Mouse (Mus musculus) left cerebral cortex, postnatal 10 days (tissue): ENCODE data around the gene Ghr. TPM values are rescaled to one million over a fixed set of nuclear protein-coding genes. Genes with fewer than 3 reads are reported as not detected.
A peak's percentile ranks its signal among the peaks of the same experiment; 100 is the strongest.

ENCODE experiments used
- DNase-seq, 2 experiments: peaks; one replicate each; pipeline ENCODE4 v3.0.0; 2021 to 2022; ENCODE audit warnings: low spot score in 2 of 2, mixed read lengths in 1 of 2; ENCODE audit errors: extremely low spot score in 1 of 2
- intact Hi-C: fragments of 180-260 bp; cut with DNase I; formaldehyde crosslinking; loops from one replicate; pipeline ENCODE4 v1.15.1; 2025
- total RNA-seq, 2 experiments: library from RNA; stranded (reverse); gene quantifications; 2 replicates each; pipeline ENCODE4 v1.2.3; 2021

Ghr gene
- total RNA-seq, 2 experiments from 2014 or later, result 11.4 to 12.0 TPM

DNA sequence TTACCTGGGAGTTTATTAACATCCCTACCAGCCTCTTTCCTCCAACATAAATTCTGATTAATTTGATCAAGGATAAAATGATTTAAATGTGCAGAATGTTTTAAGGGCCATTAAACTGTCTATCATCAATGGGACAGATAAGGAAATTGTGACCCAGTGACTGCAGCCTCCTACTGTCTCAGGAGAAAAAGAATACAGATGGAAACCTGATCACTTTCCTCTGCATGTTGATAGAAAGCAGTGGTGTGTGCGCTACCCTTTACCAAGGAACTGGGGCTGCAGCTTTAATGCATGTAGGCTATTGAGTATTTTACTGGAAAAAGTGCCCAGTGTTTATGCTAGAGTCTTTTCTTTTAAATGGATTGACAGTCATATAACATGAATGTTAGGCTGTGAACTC lies 19.8 kb downstream of the Ghr start:
- DNase-seq, result no peak
- intact Hi-C loops, result no loop called here

DNA sequence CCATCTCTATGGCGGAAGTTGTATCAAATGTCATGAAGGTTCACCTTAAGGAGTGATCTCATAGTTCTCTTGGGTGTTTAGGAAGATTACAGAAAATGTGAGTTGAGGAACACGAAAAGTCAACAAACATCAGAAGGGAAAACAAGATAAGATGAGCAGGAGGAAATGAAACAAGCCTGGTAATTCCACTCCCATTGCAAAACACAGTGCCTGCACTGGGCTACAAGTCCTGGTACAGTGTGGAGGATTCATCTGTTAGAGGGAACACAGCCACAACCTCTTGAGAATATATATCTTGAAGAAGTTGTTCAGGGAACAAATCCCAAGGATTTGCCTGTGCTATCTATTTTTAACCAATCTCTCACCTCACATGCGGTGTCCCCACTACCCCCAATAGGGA lies 24.8 kb downstream of the Ghr start:
- intact Hi-C loops, result no loop called here
- DNase-seq, result no peak

DNA sequence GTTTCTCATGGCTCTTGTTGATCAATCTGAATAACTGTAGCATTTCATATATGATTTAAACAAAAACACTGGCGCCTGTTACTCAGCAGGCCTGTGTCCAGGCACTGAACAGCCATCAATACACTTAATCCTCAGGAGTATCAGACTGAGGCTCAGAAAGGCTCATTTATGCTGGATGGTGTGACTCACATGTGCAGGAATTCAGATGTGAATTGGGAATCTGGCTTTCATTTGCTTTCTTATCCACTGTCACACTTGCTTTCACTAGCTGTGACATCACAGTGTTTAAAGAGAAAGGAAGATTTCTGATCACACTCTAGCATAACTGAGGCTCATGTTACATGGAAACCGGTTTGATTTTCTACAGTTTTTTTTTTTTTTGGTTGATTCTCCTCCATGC lies 39.0 kb downstream of the Ghr start:
- intact Hi-C loops, result no loop called here
- DNase-seq, result no peak

DNA sequence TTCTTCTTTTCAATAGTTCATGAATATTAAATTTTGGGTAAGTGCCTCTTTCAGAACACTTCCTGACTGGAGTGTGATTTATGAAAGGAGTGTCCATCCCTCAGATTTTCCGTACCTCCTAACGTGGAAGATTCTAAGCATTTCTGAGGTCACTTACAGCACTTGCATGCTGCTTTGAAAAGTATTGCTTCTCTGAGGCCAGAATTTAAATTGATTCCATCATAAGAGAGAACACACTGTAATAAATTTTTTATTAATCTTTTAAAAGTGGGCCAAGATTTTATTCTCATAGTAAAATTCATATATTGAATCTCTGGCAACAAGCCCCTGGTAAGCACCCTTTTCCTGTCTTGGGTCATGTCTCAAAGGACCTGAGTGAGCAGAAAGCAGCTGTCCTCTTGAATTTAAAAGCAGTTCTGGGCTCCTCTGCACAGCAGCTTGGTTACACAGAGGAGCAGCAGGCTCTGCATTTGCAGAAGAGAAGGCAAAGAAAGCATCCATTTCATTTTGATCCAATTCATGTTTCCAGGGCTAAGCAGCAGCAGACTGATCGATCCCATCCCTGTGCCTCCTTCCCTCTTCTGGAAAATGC lies 46.9 kb downstream of the Ghr start:
- intact Hi-C loops, result no loop called here
- no peak for DNase-seq

DNA sequence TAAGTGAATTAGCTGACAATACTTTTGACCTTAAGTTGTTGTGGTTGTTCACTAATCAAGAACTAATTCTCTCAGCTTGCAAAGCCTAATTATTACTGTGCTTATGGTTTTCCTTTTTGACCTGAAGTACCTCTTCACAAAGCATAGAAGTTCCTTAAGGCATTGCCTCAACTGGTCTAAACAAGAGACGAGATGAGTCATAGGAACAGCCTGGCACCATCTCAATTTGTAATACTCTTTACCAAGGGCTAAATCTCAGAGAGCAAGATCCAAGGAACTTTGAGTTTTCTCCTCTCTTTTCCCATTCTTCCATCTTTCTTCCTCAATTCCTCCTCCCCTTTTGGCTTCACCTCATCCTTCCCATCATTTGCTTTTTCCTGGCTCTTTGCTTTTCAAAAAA lies 69.3 kb downstream of the Ghr start:
- intact Hi-C loops, result no loop called here
- DNase-seq, result no peak

DNA sequence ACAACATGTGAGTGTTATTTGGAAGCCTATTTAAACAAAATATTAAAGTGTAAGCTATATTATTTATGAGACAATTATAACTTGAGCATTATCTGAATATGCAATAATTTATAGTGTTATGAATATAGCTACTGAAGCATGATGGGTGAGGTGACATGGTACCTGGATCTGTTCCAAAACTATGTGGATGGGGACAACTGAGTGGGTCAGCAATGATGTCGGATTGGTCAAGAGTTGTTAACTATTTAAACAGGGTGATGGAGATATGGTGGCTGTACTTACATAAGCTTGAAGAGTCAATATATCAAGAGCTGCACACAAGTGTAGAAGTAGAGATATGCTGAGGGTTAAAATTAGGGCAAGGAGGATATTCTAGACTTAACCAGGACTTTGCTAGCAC lies 70.9 kb downstream of the Ghr start:
- no peak for DNase-seq
- intact Hi-C loops, result no loop called here

DNA sequence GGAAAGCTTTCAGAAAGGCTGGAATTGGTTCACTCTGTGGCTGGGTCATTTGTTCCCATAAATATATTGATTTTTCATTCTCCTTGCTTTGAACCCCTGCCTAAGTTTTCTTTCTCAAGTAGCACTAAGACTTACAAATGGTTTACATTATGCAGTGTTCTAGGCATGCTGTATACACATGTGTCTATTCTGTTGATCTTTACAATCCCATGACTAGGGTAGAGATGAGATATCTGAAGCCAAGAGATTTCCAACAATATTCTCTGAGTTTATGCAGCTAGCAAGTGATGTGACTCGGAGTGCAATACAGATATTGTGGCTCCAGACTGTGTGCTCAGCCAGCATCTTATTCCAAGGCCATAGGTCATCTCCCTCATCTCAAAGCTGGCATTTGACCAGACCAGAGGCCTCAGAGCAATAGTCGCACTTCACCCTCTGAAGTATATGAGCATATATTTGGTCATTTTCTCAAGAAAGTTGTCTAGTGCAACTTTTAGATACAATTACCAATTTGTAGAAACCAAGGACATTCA lies 71.6 kb downstream of the Ghr start:
- intact Hi-C loops, result no loop called here
- no peak for DNase-seq

DNA sequence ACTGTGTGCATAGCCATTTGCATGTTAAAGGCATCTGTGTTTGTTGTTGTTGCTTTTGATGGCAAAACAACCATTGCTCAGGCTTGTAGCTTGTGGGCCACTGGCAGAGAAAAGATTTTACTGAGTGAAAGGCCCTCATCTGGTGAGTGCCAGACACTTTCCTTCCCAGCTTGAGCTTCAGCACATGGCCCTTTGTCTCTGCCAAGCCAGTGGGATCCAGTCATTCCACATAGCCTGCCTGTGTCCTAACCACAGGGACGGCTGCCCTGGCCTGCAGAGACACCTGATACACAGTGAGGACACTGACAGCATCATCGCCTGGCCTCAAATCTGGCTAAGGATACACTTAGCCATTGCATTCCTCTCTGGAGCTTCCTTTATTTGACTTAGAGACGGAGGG lies 74.2 kb downstream of the Ghr start:
- intact Hi-C loops, result no loop called here
- DNase-seq, result peak; percentile 6 to 18

DNA sequence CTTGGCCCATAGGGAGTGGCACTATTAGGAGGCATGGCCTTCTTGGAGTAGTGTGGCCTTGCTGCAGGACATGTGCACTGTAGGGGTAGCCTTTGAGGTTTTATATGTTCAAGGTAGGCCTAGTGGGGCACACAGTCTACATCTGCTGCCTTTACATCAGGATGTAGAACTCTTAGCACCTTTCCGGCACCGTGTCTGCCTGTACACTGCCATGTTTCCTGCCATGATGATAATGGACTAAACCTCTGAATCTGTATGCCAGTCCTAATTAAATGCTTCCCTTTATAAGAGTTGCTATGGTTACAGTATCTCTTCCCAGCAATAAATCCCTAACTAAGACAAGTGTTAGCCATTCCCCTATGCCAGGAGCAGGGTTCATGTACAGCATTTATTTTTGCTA lies 76.0 kb downstream of the Ghr start:
- intact Hi-C loops, result no loop called here
- DNase-seq, result no peak

DNA sequence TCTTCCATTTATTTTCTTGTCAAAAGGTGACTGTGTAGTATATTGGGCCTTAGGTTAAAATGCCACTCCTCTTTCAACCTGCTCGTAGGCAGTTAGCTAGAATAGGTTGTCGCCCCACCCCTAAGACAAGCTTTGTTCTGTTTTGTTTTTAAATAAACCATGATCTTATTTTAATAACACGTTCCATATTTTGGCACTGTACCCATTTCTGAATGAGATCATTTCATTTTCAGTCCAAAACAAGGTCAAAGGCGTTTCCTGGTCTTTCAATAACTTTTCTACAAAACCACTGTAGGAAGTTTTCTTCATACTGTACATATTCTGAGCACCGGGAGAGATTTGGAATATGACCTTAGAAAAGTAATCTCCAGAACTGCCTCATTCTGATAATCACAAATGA lies 78.6 kb downstream of the Ghr start:
- DNase-seq, result no peak

DNA sequence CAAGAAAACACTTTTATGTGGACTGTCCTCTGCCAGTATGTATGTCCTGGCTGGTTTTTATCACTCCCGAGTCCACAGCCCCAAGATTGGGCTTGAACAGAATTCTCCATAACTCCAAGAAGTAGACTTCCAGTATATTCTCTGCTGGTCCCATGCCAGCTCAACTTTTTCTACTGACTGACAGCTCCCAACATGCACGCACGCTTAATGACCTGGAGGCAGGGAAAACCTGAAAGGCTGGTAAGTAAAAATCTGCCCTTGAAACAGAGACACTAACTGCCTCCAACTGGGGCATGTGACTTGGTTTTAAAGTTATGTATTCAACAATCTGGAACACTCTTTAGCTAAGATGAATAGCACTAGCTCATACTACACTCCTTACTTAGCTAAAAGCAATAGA lies 81.6 kb downstream of the Ghr start:
- no peak for DNase-seq
- intact Hi-C loops, result no loop called here

More for the DNA sequence above, 78.6 kb downstream of the Ghr start:
- intact Hi-C loops, result no loop called here

DNA sequence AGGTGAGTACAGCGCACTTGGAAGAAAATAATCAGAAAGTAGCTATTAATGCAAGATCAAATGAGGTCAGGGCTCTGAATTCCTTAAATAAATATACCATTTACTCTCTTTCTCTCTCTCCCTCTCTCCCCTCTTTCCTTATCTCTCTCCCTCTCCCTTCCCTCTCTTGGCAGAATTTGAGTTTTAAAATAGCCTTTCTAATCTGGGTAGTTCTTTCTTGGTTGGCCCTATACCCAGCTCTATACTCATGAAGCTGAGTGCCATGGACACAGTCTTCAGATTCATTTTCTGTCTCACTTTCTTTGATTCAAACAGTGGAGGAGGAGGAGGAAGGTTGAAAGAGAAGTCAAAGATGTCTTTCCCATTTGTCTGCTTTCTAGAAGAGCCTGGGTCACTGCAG lies 84.3 kb downstream of the Ghr start:
- DNase-seq, result no peak
- intact Hi-C loops, result no loop called here

DNA sequence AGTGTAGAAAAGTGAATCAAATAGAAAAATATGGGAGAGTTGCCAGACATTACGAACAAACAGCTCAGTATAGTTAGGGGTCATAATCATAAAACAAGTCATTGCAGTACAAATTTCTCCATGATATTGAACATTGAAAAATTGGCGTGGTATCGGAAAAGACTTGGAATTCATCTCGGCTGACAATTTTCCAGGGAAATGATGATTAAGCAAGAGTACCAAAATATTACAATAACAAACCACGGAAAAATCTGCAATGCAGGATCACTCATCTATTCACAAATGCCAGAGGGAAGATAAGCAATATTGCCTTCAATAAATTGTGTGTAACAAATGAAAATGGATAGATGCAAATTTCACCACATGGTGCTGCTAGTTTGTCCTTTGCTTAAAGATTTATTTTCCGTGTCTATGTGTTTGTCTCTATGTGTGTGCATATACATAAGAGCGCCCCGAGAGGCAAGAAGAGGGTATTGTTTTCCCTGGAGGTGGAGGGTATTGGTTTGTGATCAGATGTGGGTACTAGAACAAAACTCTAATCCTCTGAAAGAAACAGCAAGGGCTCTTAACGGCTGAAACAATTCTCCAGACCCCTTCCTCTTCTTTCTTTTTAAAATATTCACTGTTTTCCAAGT lies 85.2 kb downstream of the Ghr start:
- intact Hi-C loops, result no loop called here
- no peak for DNase-seq

DNA sequence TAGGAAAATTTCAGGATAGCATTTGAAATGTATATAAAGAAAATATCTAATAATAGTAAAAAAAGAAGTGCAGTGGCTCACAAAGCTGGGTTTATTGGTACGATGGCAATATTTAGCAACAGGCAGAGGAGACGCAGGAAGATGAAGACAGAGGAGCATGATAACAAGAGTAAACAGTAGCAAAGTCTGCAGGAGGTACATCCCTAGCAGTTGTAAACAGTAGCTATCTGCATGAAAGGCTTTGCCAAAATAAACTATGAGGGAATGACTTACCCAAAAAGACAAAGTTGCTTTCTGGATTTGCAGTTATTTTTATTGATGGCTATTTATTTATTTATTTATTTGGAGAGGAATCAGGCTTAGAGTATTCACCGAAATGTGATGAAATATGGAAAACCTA lies 92.4 kb downstream of the Ghr start:
- intact Hi-C loops, result no loop called here
- DNase-seq, result no peak

DNA sequence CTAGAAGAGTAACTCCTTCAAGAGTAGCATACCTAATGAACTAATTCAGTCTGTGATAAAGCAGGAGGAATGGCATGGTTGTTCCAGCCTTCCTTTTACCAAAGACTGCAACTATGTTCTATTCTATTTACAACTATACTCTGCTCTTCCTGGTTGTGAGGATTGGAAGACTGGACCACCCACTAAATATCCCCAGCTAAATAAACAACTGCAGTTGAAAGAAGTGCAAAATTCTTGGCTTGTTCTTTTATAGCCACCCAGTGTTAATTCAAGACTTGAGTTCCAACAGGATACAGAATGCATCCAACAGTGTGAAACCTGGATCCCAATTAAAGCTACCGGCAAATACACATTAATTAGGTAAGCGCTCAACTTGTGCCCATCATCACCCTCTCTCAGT lies 93.3 kb downstream of the Ghr start:
- intact Hi-C loops, result no loop called here
- DNase-seq, result no peak

DNA sequence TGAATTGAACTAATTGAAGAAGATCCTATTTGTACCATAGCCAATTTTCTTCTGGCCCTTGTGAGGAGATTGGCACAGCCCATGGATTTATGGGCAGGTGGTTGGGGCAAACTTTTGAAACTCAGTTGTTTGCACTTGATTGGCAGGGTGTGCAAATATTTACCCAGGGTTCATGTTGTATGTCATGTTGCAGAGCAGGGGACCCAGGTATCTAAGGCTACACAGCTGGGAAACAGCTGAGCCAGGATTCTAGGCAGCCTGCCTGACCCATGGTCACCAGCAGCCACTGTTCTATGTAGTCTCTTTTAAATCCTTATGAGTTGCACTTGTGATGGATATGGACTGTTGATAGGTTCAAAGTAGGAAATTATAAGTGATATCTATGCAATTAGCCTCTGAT lies 94.1 kb downstream of the Ghr start:
- intact Hi-C loops, result no loop called here
- no peak for DNase-seq

DNA sequence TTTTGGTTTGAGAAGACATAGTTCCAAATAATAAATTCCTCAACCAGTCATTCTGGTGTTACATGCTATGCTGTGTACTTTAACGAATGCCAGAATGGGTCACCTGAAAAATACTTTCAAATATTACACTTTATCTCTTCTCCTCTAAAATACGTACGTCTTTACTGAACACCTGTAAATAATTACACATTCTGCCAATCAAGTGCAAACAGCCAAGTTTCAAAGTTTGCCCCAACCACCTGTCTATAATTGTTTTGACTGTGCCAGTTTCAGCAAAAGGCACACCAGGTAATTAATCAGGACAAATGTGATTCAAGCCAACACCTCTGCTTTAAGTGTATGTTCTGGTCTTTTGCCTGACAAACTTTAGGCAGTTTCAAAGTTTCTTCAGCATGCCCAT lies 94.7 kb downstream of the Ghr start:
- intact Hi-C loops, result no loop called here
- DNase-seq, result no peak

DNA sequence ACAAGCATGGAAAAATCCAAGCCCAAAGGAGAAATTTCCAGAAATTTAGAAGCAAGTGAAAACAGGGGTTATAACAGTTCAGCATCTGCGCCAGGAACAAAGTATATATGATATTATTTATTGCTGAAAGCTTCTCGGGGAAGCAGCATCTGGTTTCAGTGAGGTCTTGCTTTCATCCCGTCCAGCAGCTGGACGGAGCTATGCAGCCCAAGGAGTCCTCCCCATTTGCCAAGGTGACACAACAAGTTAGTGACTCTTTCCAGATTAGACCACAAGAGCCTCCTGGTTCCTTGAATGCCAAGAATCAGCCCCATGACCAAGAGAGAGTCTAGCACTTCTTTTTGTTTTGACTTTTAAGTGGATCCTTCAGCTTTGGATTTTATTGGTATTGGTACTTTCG lies 96.6 kb downstream of the Ghr start:
- intact Hi-C loops, result no loop called here
- no peak for DNase-seq

DNA sequence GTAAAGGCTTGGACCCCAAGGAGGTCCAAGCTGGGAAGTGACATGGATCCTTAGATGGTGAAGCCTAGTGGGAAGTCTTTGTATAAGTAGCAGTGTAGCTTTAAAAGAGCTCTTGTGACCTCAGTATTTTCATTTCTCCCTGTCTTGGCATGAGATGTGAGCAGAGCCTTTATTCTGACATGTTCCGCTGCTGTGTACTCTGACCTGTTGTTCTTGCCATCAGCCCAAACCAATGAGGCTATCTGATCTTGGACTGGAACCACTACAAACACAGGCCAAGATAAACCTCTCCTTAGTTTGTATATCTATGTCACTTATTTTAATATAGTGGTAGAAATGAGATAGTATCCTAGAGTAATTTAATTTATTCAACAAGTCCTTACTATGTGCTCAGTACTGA lies 97.9 kb downstream of the Ghr start:
- intact Hi-C loops, result no loop called here
- DNase-seq, result no peak

DNA sequence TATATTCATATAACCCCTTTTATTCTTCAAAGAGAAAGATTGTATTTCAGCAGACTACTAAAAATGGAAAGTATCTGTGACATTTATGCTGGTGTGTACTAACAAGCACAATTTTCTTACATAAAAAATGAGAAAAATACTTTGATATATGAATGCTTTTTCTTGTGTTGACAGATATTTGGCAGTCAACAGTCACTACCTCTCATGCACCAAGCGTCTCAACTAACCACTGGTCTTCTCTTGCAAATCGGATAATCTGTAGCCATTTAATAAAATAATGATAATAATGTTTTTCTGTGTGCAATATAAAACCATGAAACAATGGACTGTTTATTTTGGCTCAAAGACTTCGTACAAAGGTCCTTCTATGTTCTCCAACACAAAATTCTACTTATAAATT lies 99.8 kb downstream of the Ghr start:
- intact Hi-C loops, result no loop called here
- no peak for DNase-seq

DNA sequence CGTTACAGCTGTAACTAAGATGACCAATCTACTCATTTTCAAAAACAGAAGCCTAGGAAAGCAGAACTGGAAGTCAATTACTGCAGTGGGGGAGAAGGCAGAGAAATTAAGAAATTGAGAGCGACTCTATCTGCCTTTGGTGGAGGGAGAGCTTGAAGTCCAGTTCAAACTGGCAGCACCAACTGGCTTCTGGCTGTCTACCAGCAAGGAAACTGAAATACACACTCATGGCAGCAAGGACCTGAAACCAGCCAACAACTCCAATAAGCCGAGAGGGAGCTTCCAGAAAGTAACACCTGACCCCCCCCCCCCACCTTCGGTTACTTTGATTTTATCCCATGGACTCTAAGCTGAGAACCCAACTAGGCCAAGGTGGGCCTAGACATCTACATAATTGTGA lies 114.1 kb downstream of the Ghr start:
- DNase-seq, result no peak
- intact Hi-C loops, result no loop called here
